Mouse (Mus musculus) urinary bladder, postnatal 25 days (tissue): ENCODE data around the gene Nras.

Experiments used
- DNase-seq: peaks from one replicate; pipeline ENCODE4 v3.0.0; 2022; ENCODE audit warnings: low spot score

Nras gene

DNA sequence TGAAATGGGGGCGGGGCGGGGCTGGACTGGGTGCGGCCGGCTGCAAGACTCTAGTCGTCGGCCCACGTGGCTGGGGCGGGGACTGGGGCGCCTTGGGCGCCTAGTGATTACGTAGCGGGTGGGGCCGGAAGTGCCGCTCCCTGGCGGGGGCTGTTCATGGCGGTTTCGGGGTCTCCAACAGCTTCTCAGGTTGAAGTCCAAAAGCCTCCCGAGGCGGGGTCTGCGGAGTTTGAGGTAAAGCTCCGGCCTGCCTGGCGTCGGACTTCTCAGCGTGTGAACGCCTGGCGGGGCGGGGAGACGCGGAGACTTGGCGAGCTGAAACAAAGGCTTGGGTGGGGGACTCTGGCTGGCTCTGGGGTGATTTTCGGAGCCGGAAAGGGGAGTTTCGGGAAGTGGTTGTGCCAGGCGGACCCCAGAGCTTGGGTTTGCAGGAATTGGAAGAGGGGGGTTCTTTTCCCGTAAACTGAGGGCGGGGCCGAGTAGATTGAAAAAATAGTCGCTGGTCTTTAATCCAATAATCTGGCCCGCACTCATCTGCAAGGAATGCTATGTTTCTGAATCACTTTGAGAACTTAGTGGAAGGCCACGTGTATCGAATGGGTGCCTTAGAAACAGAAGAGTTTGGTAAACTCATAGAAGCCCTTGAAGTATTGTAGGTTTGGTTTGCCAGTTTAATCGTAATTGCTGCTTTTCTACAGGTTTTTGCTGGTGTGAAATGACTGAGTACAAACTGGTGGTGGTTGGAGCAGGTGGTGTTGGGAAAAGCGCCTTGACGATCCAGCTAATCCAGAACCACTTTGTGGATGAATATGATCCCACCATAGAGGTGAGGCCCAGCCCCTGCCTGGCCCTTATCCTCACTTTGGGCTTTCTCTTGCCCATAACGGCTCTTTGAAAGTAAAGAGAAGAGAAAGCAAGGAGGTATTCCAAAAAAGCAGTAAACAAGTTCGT lies at the start of gene Nras:
TSS of gene Nras (plus strand) at position 79 of the 951 bp plus-strand sequence.
- peak; percentile 96 for DNase-seq

DNA sequence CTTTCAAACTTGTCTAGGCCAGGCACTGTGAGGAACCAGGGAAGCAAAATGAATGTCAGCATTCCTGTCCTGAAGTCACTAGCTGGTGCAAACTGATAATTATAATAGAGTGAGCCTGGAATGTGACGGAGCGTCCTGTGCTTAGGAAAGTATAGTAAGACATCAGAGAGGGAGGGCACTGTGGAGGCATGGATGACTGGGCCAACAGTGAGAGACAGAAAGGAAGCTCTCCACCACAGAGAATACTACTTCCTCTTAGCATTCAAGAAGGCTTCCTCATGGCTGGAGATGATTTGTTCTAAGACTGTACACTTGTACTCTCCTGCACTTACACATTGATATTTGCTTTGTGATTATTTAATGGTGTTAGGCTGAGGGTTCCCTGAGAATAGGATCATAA lies 40.7 kb upstream of the Nras start:
- DNase-seq: no peak

DNA sequence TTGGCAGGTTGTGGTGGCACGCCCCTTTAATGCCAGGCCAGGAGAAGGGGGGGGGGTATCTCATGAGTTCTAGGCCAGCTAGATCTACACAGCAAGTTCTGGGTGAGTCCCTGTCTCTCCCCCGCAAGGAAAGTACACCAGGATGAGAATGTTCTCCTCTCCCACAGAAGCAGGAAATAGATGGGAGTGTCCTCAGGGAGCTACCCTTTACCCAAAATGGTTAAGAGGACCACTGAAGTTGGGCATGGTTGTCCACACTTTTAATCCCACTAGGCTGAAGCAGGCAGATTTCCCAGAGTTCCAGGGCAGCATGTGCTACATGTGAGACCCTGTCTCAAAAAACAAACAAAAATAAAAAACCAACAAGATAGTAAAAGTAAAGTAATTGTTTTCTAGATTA lies 38.6 kb upstream of the Nras start:
- no peak for DNase-seq

DNA sequence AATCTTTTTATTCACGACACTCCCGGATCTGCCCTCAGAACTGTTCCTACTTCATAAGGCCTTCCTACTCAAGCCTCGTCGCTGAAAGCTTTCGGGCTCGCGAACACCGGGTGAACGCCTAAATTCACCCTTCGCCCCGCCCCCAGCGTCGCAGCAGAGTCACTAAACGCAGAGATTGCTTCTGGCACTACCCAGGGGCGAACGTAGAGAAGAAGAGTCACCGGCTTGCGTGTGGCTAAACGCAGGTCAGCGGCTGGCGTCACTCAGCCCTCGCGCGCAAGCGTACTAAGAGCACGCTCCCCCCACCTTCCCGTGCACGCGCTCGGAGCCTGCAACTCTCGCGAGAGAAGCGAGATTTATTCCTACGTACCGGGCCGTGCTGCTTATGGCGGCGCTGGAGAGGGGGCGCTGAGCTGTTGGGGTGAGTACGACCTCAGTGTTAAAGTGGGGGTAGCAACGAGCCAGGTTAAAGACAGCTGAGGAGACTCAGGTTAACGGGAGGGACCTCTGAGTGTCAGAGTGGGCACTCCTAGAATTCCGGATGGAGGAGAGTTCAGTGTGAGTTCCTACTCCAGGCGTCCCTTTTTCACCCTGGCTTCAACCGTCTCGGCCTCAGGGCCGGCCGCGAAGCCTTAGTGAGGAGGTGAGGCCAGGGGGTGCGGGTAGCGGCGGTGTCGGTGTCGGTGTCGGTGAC lies 37.7 kb upstream of the Nras start, which contains the start of gene Csde1:
TSS of gene Csde1 (plus strand) at position 178 of the 694 bp plus-strand sequence.
- peak; percentile 94 for DNase-seq

DNA sequence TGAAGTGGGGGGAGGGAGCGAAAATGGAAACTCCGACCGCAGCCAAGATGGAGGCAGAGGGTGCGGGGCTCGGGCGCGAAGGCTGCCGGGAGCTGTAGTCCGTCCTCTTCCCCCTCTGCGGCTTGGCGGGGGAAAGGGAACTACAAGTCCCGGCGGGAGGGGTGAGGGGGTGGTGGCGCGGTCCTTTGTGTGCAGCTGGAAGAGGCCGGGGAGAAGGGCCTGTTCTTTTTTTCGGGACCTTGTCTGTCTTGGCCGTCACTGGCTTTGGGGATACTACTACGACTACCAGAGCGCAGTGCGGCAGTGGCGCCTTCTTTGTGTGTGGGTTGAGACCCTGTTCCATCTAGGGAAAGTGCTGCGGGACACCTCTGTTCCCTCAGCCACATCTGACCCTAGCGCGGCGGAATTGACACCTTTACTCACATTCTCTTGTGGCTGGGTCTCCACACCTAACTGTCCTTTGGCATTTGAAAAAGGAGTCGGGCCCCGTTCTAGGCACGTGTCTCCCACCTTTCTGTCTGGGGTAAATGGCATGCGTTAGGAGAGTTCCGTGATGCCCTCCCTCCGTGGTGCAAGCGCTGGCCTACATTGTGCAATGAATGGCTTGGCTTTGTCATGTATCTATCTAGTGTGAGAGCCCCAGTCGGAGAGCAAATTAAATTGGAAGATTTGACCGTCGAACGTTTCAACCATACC lies 37.0 kb upstream of the Nras start:
- DNase-seq: peak; percentile 75

DNA sequence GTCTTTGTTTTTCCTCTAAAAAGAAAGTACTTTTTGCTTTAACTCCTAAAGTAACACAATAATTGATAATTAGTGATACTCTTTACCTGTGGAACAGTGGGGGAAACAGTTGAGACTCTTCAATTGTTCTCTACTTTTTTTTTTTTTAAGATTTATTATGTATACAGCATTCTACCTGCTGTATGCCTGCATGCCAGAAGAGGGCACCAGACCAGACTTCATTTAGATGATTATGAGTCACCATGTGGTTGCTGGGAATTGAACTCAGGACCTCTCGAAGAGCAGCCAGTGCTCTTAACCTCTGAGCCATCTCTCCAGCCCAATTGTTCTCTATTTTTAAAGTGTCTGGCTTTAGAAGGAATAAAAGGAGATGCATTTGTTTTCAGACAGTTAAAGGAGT lies 31.9 kb upstream of the Nras start:
- no peak for DNase-seq

DNA sequence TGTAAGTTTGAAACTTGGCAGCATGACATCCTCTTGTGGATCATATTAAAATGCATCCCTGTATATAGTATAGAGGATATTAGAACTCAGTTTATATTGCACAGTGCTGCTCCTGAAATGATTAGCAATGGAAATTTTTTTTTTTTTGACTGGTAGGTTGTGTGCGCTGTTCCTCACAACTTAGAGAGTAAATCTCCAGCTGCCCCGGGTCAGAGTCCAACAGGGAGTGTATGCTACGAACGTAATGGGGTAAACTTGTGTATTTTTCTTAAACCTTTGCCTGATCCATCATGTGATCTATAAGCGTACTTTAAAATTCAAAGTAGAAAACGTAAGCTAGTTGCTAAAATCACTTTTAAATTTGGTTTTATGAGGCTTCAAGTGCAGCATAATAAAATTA lies 17.8 kb upstream of the Nras start:
- no peak for DNase-seq

DNA sequence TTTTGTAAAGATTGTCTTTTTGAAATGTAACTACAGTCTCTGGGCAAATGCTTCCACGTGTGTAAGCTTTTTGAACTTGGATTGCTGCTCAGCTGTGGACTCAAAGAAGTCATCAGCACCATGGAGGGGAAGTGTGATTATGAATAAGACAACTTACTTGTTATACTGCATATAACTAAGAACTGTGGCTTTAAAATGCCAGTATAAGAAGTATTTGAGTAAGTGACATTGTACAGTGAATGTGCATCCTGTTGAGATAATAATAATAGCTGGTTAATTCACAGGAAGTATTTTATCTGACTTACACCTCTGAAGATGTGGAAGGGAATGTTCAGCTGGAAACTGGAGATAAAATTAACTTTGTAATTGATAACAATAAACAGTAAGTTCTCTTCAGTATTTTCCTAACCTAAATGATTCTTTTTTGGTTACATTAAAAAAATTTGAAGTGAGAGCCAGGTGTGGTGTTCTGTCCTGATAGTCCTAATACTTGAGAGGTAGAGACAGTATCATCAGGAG lies 17.2 kb upstream of the Nras start:
- no peak for DNase-seq

DNA sequence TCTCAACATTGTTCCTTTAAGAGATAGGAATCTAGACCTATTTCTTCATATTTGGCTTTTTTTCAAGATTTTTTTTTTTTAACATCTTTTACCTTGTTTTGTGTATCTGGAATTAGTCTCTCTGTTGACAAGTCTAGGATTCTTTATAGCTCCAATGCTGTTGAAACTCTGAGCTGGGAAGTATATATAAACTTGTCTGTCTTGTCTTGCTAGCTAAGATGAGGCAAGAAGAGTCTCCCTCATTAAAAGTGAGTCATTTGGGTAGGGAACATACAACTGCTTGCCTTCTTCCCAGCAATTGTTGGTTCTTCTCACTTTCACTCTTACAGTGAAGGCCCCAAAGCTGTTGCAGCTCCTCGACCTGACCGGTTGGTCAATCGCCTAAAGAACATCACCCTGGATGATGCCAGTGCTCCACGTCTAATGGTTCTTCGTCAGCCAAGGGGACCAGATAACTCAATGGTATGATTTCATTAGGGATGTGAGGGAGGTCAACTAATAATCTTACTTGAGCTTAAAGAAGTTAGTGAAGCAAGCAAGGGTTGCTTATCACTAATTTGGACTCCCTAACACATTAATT lies 2.0 kb upstream of the Nras start:
- DNase-seq: no peak

DNA sequence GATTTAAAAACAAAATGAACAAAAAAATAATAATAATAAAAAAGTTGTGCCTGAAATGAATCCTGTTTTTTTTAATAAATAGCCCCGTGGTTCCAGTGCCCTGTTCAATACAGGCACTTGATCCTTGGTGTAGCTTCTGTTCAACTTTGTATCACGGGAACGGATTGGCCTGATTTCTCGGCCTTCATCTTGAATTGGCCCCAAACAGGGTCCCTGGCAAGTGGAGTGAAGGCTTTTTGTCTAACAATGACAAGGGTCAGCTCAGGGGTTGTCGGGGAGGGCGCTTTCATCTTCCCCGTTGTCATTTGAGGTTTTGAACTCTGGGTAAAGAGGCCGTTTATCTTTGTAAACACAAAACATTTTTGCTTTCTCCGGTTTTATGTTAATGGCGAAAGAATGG lies 333 bp upstream of the Nras start:
- peak; percentile 8 for DNase-seq

DNA sequence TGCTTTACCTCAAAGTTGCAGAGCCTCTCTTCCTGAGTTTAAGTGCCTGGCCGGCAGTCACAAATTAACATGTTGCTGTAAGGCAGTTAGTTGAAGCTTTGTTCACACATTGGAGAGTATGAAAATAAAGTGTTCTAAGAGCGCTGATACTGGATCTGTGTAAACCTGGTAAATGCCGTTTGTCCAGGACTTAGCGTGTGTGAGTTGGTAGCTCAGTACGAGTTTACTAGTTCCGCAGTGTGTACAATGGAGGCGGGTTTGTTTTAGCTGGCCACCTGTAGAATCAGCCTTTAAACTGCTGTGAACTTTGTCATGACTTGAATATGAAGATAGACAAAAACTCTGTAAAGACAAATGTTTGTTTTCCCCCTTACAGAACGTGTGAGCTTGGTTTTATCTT lies 8.8 kb downstream of the Nras start:
- DNase-seq: no peak

DNA sequence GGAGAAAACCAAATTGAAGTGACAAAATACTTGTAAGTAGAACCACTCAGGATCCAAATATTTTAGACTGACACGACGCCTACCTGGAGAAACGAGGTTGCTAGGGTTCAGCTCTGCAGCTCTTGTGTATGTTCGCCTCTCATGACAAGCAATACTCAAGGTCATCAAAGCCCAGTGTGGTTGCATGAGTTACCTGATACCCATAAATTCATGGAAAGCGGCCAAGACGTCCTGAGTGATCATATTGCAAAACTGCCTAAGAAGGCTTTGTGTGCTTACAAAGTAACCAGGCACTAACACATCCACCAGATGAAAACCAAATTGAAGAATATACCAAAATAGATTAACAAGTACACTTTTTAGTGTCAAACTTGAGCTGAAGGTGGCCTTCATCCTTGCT lies 10.9 kb downstream of the Nras start:
- no peak for DNase-seq

DNA sequence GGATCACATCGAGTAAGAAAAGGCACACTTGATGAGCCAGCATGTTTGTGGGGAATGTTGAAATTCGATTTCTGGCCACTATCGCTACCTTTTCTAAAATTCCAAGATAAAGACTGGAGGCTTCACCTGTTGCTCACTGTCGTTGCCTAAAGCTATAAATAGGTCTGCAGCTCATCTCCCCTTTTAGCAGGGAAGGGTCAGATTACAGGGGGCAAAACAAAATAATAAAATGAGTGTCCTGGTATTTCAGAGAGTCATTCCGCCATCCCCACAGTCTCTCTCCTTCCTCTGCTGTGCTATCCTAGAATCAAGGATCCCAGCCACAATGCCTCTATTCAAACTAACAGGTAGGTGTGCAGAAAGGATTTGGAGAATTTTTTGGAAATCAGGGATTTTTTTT lies 15.7 kb downstream of the Nras start, which contains the start of gene Ampd1:
TSS of gene Ampd1 (plus strand) at position 244 of the 400 bp plus-strand sequence.
- DNase-seq: no peak

DNA sequence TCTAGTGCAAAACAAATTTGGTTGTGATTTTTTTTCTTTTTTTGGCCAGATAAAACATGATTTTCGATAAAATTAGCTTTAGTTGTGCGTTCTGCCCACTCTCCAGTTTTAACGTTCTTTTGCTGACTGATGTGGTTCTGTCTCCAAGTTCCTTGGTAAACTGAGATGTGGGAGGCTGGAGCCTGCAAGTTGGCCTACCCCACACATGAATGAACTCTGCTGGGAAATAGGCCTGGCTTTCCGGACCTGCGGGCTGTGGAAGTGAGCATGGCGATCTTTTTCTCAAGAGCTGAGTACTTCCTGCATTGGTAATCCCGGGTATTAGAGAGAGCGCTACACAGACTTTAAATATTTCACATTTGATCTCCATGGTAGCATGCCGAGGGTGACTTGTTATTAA lies 17.8 kb downstream of the Nras start:
- no peak for DNase-seq

DNA sequence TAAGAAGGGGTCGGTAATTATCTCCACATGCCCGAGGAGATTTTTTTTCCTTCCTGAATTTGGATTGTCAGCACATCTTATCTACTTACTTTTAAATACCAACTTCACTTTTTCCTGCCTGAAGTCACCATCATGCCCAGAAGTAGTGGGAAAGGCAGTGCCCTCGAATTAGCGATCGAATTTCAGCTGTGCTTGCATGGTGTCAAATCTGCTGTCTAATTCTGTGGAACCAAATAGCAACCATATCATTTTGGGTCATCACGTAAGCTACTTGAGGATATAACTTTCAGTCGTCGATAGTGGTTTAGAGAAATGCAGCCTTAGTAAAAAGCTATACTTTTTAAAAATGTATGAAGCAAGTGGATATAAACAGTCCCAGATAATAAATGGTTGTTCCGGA lies 18.4 kb downstream of the Nras start:
- DNase-seq: no peak

DNA sequence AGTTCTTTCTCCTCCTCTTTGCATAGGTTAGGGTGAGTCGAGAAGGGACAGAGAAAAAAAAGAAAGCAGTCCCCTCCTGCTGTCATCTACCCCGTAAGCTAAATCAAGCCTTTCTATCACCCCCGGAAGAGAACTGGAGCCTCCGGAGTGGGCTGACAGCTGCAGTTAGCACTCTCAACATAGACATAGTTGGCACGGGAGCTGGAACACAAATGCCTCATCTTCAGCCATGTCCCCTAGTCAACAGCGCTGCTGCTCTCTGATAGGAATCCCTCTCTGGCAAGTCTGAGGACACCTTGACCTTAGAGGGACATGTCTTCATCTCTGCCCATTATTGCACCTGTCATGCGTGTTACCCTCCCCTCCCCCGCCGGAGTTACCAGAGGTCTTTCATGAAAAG lies 21.2 kb downstream of the Nras start:
- no peak for DNase-seq

DNA sequence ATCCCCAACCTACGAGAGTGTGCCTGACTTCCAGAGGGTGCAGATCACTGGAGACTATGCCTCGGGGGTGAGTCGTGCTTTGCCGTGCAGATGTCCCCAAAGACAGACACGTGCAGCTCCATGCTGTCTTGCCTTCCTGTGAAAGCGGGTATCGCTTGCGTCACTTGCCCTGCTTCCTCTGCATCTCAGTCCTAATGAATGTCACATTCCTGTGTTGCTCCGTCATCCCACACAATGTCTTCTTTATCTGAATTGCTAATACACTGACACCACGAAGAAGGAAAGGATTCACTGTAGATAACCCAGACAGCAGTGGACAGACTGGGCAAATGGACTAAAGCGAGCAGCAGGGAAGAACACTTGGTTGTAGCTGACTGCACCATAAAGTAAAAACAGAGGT lies 23.0 kb downstream of the Nras start:
- DNase-seq: no peak

DNA sequence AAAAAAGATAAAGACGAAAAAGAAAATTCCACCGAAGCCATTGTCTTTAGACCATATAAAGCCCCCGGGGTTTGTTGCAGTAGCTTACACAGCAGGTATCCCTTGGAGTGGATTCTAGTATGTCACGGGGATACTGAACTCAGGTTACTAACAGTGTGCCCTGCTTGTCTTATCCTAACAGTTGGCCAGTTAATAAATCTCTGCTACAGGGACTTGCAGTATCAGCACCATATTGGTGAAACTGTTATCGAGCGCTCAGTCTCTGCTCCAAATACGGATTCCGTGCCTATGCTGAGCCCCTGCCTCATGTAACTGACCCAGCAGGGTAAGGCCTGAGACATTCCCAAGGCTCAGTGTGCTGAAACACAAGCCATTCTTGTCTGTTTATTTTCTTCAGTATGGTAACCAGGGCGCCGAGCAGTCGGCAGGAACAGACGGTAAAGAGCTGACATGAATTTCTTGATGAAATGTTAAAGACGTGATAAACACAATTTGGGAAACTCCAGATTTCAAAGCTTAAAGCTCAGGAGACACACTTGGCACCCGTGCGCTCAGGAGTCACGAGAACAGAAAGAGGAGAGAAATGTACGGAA lies 23.9 kb downstream of the Nras start:
- DNase-seq: no peak

DNA sequence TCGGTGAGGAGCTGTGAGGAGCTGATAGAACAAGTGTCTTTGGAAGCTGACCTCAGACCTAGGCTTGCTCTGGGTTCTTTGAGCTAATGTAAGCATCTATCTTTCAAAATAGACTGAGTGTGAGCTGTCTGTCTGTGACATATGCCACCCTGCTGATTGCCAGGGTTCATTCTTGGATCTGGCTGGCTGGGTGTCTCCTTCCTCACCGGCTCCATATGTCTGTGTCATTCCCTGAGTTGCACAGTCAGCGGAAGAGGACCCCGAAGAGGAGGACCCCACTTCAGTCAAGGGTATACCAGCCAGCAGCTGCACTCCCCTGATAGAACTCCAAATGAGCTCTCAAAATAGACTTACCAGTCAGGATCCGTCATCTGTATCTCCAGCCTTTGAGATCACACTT lies 24.7 kb downstream of the Nras start:
- DNase-seq: no peak

DNA sequence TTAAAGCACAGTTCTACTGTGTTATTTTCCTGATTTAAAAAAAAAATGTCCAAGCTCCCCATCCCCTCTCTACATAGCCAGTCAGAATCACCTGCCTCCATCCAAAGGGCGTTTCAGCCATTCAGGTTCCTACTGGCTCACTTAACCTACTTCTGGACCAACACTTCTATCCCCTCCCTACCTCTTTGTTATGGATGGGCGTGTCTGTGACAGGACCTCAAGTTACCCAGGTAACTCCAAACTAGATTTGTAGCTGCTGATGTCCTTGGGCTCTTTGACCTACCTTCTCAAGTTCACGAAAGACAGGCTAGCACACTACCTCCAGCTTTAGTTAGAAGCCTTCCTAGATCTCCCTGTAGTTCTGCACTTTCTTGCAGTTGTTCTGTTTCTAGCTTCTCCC lies 27.9 kb downstream of the Nras start:
- no peak for DNase-seq

DNA sequence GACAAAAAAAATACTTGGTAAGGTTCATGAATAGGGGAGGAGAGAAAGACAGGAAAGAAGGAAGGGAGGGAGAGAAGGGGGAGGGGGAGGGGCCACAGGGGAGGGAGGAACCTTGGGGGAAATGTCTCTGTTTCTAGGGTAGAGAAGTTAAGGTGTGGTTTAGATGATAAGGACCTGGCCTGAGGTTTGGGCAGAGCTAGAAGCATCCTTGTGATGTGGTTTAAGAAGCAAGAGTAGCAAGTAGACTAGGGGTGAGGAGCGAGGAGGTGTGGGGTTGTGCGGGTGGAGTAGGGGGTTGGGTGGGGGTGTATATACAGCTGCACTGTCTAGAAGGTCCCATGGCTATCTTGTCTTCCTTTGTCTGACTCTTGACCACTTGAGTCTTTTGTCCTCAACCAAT lies 33.7 kb downstream of the Nras start:
- no peak for DNase-seq

DNA sequence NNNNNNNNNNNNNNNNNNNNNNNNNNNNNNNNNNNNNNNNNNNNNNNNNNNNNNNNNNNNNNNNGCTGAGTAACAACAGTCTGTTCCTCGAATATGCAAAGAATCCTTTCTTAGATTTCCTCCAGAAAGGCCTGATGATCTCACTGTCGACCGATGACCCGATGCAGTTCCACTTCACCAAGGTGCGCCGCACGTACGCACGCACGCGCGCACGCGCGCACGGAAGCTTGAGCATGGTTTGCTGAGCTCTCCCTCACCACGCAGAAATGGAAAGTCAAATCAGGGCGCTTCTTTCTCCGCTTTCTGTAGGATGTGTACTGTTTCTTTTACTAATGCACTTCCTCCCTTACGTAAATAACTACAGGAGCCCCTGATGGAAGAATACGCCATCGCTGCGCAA lies 40.6 kb downstream of the Nras start:
- no peak for DNase-seq
